Mouse (Mus musculus): ENCODE data around the gene Slc25a53.
"Not testable (repeated sequence)": the region's sequence is repeated elsewhere in the genome, so short reads cannot be mapped to it uniquely, and the experiment has no call there.

Slc25a53 gene

DNA sequence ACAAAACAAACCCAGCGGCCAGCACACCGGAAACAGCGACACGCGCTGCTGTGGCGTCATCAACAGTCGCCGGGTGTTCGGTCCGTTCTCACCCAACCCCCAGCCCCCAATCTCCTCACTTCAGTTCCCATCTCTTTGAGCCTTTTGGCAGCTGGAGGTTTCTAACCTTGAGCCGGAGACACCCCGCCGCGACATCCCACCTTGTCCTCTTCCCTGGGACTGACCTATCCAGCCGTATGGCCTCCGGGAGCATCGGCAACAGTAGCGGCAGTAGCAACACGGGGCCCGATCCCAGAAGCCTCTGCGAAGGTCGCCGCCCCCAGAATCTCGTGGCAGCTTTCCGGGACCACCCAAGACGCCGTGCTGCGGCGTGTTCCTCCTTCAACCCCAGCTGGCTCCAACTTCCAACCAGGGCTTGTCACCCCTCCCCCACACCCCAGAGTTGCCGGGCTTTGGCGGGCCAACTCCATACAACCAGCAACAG is at the start of gene Slc25a53:
TSS of gene Slc25a53 (minus strand) at position 303 of the 484 bp plus-strand sequence.
- DNase-seq (ENCODE audit: low spot score in 2 of 2): peak; percentile 51 to 79

- no peak for DNase-seq (ENCODE audit: low spot score in 2 of 2)
Observed at GRCm38 (mm10) chrX:137063202-137063601, 25.1 kb upstream of the Slc25a53 start.

- peak; percentile 66 to 79 for DNase-seq (ENCODE audit: low spot score in 2 of 2)
Observed at GRCm38 (mm10) chrX:137049425-137050225, 11.5 kb upstream of the Slc25a53 start, which contains the start of gene Fam199x. Gene Fam199x (plus strand): TSS chrX:137049594.

GRCm38 (mm10) chrX:137049060-137049424 is 10.9 kb upstream of the Slc25a53 start:
- no peak for DNase-seq (ENCODE audit: low spot score in 2 of 2)

GRCm38 (mm10) chrX:137038502-137038901 is 400 bp upstream of the Slc25a53 start:
- no peak for DNase-seq (ENCODE audit: low spot score in 2 of 2)

- no peak for DNase-seq (ENCODE audit: low spot score in 2 of 2)
Observed at GRCm38 (mm10) chrX:137037470-137037999, 567 bp downstream of the Slc25a53 start.

GRCm38 (mm10) chrX:137034322-137034721 is 3.8 kb downstream of the Slc25a53 start:
- no peak for DNase-seq (ENCODE audit: low spot score in 2 of 2)

DNA sequence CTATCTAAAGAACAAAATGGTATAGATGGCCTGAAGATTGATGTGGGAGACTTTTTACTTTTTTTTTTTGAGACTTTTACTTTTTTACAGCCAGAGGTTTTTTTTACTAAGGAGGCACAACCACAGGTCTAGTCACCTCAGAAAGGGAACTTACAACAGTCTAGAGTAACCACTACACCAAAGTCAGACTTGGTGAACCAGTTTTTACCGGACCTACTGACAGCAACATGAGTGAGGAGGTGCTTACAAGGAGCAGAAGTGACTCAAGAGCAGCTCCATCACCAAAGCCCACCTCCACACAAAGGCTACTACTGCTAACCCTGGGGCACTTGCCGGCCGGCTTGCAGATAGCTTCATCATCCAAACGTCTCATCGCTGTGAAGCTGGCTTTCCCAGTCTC is 6.4 kb downstream of the Slc25a53 start:
- DNase-seq (ENCODE audit: low spot score in 2 of 2): no peak

- DNase-seq (ENCODE audit: low spot score in 2 of 2): no peak
Observed at GRCm38 (mm10) chrX:137030916-137031315, 7.2 kb downstream of the Slc25a53 start.

DNA sequence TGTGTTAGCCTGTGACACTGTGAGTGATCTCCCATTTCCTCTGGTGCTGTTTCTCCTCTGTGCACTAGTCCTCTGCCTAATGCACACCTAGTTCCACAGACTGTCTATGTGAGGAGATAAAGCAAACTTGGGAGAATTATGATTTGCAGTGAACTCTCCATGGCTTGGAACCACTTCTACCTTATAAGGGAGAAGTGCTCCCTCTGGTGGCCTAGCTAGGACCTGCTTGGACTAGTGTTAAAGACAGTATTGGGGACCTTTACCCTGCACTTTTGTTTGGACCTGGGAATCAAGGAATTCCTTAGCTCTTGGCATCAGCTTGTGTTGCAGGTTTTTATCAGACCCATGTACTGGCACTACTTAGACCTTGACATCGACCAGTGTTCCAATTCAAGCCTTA is 18.8 kb downstream of the Slc25a53 start:
- DNase-seq (ENCODE audit: low spot score in 2 of 2): peak; percentile 31 to 57

DNA sequence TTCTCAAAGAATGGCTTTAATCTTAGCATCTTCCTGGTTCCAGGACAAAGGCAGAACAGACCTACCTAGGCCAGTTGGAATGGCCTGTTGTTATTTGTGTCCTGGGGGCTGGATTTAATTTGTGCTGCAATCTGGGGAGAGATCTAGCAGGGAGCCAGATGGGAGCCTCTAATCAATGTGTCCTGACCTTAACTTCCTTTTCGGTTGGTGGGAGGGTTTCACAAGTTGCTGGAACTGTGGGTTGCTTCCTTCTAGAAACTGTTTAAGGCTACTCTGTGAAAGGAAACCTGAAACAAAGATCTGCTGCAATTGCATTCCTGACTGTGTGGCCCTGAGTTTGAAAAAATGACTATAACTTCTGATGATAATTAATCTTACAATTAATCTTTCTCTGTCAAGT is 20.4 kb downstream of the Slc25a53 start:
- no peak for DNase-seq (ENCODE audit: low spot score in 2 of 2)

DNA sequence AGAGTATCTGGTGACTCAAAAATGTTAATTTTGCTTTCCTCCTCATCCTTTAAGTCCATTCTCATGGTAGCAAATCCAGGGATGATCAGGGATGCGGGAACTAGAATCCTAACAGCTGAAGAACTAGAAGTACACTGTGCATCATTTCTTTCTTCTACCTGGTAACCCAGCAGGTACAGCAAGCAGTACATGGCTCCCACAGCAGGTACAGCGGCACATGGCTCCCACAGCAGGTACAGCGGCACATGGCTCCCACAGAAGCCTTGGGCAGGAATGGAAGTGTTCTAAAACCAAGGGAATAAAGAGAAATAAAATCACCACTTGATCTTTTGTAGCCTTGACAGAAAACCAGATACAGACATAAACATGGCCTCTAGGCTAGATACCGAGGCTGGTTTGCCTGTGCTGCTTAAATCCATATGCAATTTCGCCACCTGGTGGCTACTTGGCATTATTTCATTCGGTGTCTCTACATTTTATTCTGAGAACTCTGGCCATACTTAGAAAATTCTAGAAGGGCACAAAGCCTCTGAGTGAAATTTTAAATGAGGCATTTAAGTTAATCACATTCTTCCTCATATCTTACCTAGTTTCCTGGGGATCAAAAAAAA is 22.9 kb downstream of the Slc25a53 start:
- DNase-seq (ENCODE audit: low spot score in 2 of 2): peak; percentile 39 to 57

DNA sequence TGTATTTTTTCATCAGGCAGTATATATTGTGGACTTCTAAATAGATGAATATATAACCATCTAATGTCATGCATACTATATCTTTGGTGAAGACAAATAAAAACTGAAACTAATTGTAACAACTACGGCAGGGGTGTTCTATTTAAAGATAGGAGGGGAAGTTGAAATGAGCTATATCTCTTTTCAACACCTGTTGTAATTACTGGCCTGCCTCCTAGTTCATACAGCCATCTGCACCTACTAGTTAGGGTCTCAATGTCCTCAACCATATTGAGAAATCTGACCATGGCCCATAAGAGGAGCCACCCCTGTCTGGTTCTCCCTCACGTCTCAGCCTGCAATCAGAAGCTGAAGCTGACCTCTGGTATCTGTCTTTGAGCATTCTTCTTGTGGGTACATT is 41.8 kb downstream of the Slc25a53 start:
- no peak for DNase-seq (ENCODE audit: low spot score in 2 of 2)

GRCm38 (mm10) chrX:136993641-136994040 is 44.5 kb downstream of the Slc25a53 start:
- DNase-seq (ENCODE audit: low spot score in 2 of 2): no peak

DNA sequence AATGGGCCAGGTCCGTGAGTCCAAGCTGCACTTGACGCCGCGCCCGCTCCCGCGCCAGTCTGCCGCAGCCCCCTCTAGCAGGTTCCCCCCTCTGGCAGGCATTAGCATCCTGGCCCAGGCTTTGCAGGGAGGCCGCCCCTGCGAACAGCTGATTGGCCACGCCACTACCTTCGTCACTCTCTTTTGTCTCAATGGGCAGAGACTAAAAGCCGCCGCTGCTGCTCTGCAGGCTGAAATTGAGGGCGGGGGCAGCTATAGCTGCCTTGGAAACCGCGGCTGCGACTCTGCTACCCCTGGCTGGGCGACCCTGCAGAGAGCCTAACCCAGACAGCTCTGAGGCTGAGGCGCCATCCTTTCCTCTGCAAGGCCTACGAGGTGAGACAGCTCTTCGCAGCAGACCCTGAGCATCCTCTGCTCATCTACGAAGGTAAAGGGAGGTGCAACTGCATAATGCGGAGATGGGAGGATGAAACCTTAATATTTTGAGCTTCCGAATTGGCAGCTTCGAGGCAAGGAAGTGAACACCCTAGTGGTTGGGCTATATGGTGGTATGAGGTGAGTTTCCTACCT is 45.0 kb downstream of the Slc25a53 start, which contains the start of gene Zcchc18:
TSS of gene Zcchc18 (plus strand) at position 178 of the 570 bp plus-strand sequence.
- DNase-seq (ENCODE audit: low spot score in 2 of 2): peak; percentile 56 to 63

GRCm38 (mm10) chrX:136992191-136992965 is 45.7 kb downstream of the Slc25a53 start:
- peak; percentile 3 to 5 for DNase-seq (ENCODE audit: low spot score in 2 of 2)

- DNase-seq (ENCODE audit: low spot score in 2 of 2): peak; percentile 5 to 20
Observed at GRCm38 (mm10) chrX:136991274-136991673, 46.8 kb downstream of the Slc25a53 start.

DNA sequence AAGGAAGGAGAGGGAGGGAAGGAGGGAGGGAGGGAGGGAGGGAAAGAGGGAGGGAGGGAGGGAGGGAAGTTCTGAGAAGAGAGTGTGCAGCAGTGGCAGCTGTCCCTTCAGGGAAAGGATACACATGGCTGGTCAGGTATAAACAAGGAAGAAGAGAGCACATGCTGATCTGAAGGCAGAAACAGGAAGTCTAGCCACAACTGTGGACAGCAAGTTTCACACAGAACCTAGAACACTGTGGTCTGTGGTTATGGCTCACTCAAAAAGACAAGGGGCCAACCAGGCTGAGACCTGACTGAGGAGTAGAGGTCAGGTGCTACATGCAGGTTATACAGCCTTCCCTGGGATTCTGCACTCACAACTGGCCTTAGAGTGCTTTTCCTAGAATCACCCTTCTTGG is 52.1 kb downstream of the Slc25a53 start:
- peak; percentile 55 to 64 for DNase-seq (ENCODE audit: low spot score in 2 of 2)

DNA sequence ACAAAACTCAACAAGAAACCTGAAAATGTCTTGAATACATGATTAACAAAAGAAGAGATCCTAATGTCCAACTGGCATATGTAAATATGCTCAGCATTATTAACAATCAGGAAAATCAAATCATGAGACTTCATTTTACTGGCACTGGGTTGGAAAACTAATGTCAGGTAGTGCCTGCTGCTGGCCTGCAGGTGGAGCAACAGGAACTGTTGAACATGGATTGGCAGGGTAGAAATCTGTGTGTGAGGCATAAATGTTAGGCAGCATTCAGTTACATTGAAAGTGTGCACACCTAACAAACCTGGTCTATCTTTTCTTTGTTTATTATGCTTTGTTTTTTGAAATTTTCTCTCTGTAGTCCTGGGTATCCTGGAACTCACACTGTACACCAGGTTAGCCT is 59.5 kb downstream of the Slc25a53 start:
- DNase-seq (ENCODE audit: low spot score in 2 of 2): peak in 1 of 2 experiments; percentile 18

GRCm38 (mm10) chrX:136976424-136977084 is 61.5 kb downstream of the Slc25a53 start, which contains the start of the genes Tmsb15l and Tmsb15b1:
Gene Tmsb15l (minus strand): TSS chrX:136976869.
Gene Tmsb15b1 (minus strand): TSS chrX:136976874.
- DNase-seq (ENCODE audit: low spot score in 2 of 2): peak; percentile 28 to 76

DNA sequence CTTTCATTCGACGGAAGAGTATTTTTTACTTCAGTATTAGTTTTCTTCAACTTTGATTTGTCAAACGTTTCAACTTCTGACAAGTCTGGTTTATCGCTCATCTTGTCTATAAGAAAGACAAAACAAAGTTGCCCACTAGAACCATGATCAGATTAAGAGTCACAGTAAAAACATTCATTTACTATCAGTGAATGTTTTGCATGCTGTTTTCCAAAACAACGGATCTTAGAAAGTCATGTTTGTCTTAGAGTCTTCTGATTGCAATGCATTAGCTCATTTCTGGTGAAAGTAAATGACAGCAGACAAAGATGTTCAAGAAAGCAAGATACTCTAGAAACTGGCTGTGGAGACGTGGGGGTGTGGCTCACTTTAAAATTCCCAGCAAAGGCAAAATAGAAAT is 62.7 kb downstream of the Slc25a53 start, which contains the start of gene Tmsb15b2:
TSS of gene Tmsb15b2 (minus strand) at position 101 of the 400 bp plus-strand sequence.
- not testable (repeated sequence) for DNase-seq (ENCODE audit: low spot score in 2 of 2)

Measured in natural killer cell, adult 2 months (primary cell).